Mouse (Mus musculus): ENCODE measurements around the gene Oma1. TPM values are rescaled to one million over a fixed set of nuclear protein-coding genes. Genes with fewer than 3 reads are reported as not detected.

Oma1 gene
- polyA plus RNA-seq, 1 experiment from 2014 or later: 24.1 TPM

- no peaks in the 10 kb centered on the region for H3K27me3 ChIP-seq
- no peak overlapping the region for H3K27ac ChIP-seq
- no peaks in the 10 kb centered on the region for H3K36me3 ChIP-seq
- no peak overlapping the region for H3K4me2 ChIP-seq
- 31% methylated on average over 4 of the region's 4 CpGs for WGBS
- no peaks in the 10 kb centered on the region for H3K4me1 ChIP-seq
- no peak for ATAC-seq (ENCODE audit: borderline replicate concordance, extremely low read depth, low FRiP score, low TSS enrichment)
- H3K9ac ChIP-seq: no peak overlapping the region
- no peak overlapping the region for H3K4me3 ChIP-seq
- no peaks in the 10 kb centered on the region for H3K9me3 ChIP-seq
These were observed 96.7 kb downstream of the Oma1 start for GRCm38 (mm10) chr4:103410217-103410799.

Other genes with a start within 250 kb of the Oma1 start
- gene Mier1, start 199.4 kb upstream of the Oma1 start, polyA plus RNA-seq (2015; fragmentation: Nextera tagmentation; extraction: Ambion mirVana): 40.9 and 41.0 TPM in 2 replicates
- gene Wdr78, start 199.3 kb upstream of the Oma1 start, polyA plus RNA-seq (2015; fragmentation: Nextera tagmentation; extraction: Ambion mirVana): 4.6 and 5.0 TPM in 2 replicates
- gene Slc35d1, start 98.6 kb upstream of the Oma1 start, polyA plus RNA-seq (2015; fragmentation: Nextera tagmentation; extraction: Ambion mirVana): 8.0 and 10.7 TPM in 2 replicates
- not detected in 2 replicates for gene 4921539E11Rik, start 22.9 kb upstream of the Oma1 start, polyA plus RNA-seq (2015; fragmentation: Nextera tagmentation; extraction: Ambion mirVana)